Mouse (Mus musculus): ENCODE measurements around the gene Plch2. TPM values are rescaled to one million over a fixed set of nuclear protein-coding genes. Genes with fewer than 3 reads are reported as not detected.
"Not testable (repeated sequence)": the region's sequence is repeated elsewhere in the genome, so short reads cannot be mapped to it uniquely, and the experiment has no call there.

Plch2 gene
- polyA plus RNA-seq, 1 experiment from 2014 or later = 13.3 TPM

GRCm38 (mm10) chr4:155078808-155079207, 22.2 kb upstream of the Plch2 start:
- H3K4me3 ChIP-seq (ENCODE audit: low read depth, low read length); DNase-seq (ENCODE audit: low spot score); H3K27me3 ChIP-seq (replicated peaks; ENCODE audit: control insufficient read depth, insufficient read depth, low read length); H3K27ac ChIP-seq (ENCODE audit: low read depth); H3K4me1 ChIP-seq (replicated peaks; ENCODE audit: control insufficient read depth, insufficient read depth, low read length); ATAC-seq (replicated peaks; ENCODE audit: low FRiP score, low TSS enrichment, low read depth); H3K4me2 ChIP-seq (ENCODE audit: low read length); H3K9ac ChIP-seq (ENCODE audit: low read length); H3K9me3 ChIP-seq (ENCODE audit: control insufficient read depth, low read length): not testable (repeated sequence)
- 91% methylated on average over 10 of the region's 10 CpGs for WGBS
- H3K36me3 ChIP-seq (ENCODE audit: control insufficient read depth, insufficient read depth, low read length) = peaks cover 95% of the 10 kb centered on the region

- ATAC-seq (replicated peaks; ENCODE audit: low FRiP score, low TSS enrichment, low read depth) (no peak), DNase-seq (ENCODE audit: low spot score) (no peak)
- Histone ChIP-seq H3K4me1 (replicated peaks; ENCODE audit: control insufficient read depth, insufficient read depth, low read length) (no peaks in the 10 kb centered on the region), H3K4me3 (ENCODE audit: low read depth, low read length) (no peak overlapping the region), H3K27ac (ENCODE audit: low read depth) (no peak overlapping the region), H3K9ac (ENCODE audit: low read length) (no peak overlapping the region), H3K27me3 (replicated peaks; ENCODE audit: control insufficient read depth, insufficient read depth, low read length) (no peaks in the 10 kb centered on the region), H3K9me3 (ENCODE audit: control insufficient read depth, low read length) (no peaks in the 10 kb centered on the region), H3K36me3 (ENCODE audit: control insufficient read depth, insufficient read depth, low read length) (peaks cover 98% of the 10 kb centered on the region), H3K4me2 (ENCODE audit: low read length) (no peak overlapping the region)
- 48% methylated on average over 9 of the region's 9 CpGs for WGBS
These were observed 20.1 kb upstream of the Plch2 start for GRCm38 (mm10) chr4:155076677-155077076.

- Histone ChIP-seq H3K4me1 (replicated peaks; ENCODE audit: control insufficient read depth, insufficient read depth, low read length) (no peaks in the 10 kb centered on the region), H3K36me3 (ENCODE audit: control insufficient read depth, insufficient read depth, low read length) (peaks cover 100% of the 10 kb centered on the region), H3K9ac (ENCODE audit: low read length) (no peak overlapping the region), H3K4me2 (ENCODE audit: low read length) (no peak overlapping the region), H3K4me3 (ENCODE audit: low read depth, low read length) (no peak overlapping the region), H3K27ac (ENCODE audit: low read depth) (no peak overlapping the region), H3K9me3 (ENCODE audit: control insufficient read depth, low read length) (no peaks in the 10 kb centered on the region), H3K27me3 (replicated peaks; ENCODE audit: control insufficient read depth, insufficient read depth, low read length) (no peaks in the 10 kb centered on the region)
- 93% methylated on average over 2 of the region's 2 CpGs for WGBS
- no peak for ATAC-seq (replicated peaks; ENCODE audit: low FRiP score, low TSS enrichment, low read depth)
- no peak for DNase-seq (ENCODE audit: low spot score)
These were observed 19.2 kb upstream of the Plch2 start for GRCm38 (mm10) chr4:155075813-155076212.

- H3K9ac ChIP-seq (ENCODE audit: low read length) = no peak overlapping the region
- ATAC-seq (replicated peaks; ENCODE audit: low FRiP score, low TSS enrichment, low read depth) (no peak), DNase-seq (ENCODE audit: low spot score) (no peak)
- H3K27me3 ChIP-seq (replicated peaks; ENCODE audit: control insufficient read depth, insufficient read depth, low read length) = no peaks in the 10 kb centered on the region
- no peak overlapping the region for H3K4me2 ChIP-seq (ENCODE audit: low read length)
- no peak overlapping the region for H3K27ac ChIP-seq (ENCODE audit: low read depth)
- H3K4me3 ChIP-seq (ENCODE audit: low read depth, low read length) = no peak overlapping the region
- no peaks in the 10 kb centered on the region for H3K9me3 ChIP-seq (ENCODE audit: control insufficient read depth, low read length)
- no peaks in the 10 kb centered on the region for H3K4me1 ChIP-seq (replicated peaks; ENCODE audit: control insufficient read depth, insufficient read depth, low read length)
- 84% methylated on average over 9 of the region's 9 CpGs for WGBS
- peaks cover 100% of the 10 kb centered on the region for H3K36me3 ChIP-seq (ENCODE audit: control insufficient read depth, insufficient read depth, low read length)
These were observed 18.6 kb upstream of the Plch2 start for GRCm38 (mm10) chr4:155075137-155075536.

GRCm38 (mm10) chr4:155074418-155074817, 17.8 kb upstream of the Plch2 start:
- no peak overlapping the region for H3K4me3 ChIP-seq (ENCODE audit: low read depth, low read length)
- H3K4me2 ChIP-seq (ENCODE audit: low read length) = no peak overlapping the region
- no peaks in the 10 kb centered on the region for H3K4me1 ChIP-seq (replicated peaks; ENCODE audit: control insufficient read depth, insufficient read depth, low read length)
- H3K27me3 ChIP-seq (replicated peaks; ENCODE audit: control insufficient read depth, insufficient read depth, low read length) = no peaks in the 10 kb centered on the region
- ATAC-seq (replicated peaks; ENCODE audit: low FRiP score, low TSS enrichment, low read depth) (no peak), DNase-seq (ENCODE audit: low spot score) (no peak)
- H3K9ac ChIP-seq (ENCODE audit: low read length) = no peak overlapping the region
- WGBS = 83% methylated on average over 9 of the region's 9 CpGs
- H3K36me3 ChIP-seq (ENCODE audit: control insufficient read depth, insufficient read depth, low read length) = peaks cover 100% of the 10 kb centered on the region
- no peaks in the 10 kb centered on the region for H3K9me3 ChIP-seq (ENCODE audit: control insufficient read depth, low read length)
- H3K27ac ChIP-seq (ENCODE audit: low read depth) = no peak overlapping the region

- H3K4me1 ChIP-seq (replicated peaks; ENCODE audit: control insufficient read depth, insufficient read depth, low read length) = peaks cover 11% of the 10 kb centered on the region
- no peaks in the 10 kb centered on the region for H3K9me3 ChIP-seq (ENCODE audit: control insufficient read depth, low read length)
- no peak overlapping the region for H3K9ac ChIP-seq (ENCODE audit: low read length)
- no peak overlapping the region for H3K4me3 ChIP-seq (ENCODE audit: low read depth, low read length)
- no peak for ATAC-seq (replicated peaks; ENCODE audit: low FRiP score, low TSS enrichment, low read depth)
- no peak for DNase-seq (ENCODE audit: low spot score)
- H3K27me3 ChIP-seq (replicated peaks; ENCODE audit: control insufficient read depth, insufficient read depth, low read length) = no peaks in the 10 kb centered on the region
- WGBS = 88% methylated on average over 5 of the region's 5 CpGs
- H3K4me2 ChIP-seq (ENCODE audit: low read length) = no peak overlapping the region
- H3K36me3 ChIP-seq (ENCODE audit: control insufficient read depth, insufficient read depth, low read length) = peaks cover 78% of the 10 kb centered on the region
- H3K27ac ChIP-seq (ENCODE audit: low read depth) = no peak overlapping the region
These were observed 14.3 kb upstream of the Plch2 start for GRCm38 (mm10) chr4:155070921-155071320.

GRCm38 (mm10) chr4:155070199-155070598, 13.6 kb upstream of the Plch2 start:
- WGBS = 95% methylated on average over 13 of the region's 13 CpGs
- Histone ChIP-seq H3K9ac (ENCODE audit: low read length) (no peak overlapping the region), H3K4me1 (replicated peaks; ENCODE audit: control insufficient read depth, insufficient read depth, low read length) (peaks cover 11% of the 10 kb centered on the region), H3K4me2 (ENCODE audit: low read length) (no peak overlapping the region), H3K9me3 (ENCODE audit: control insufficient read depth, low read length) (no peaks in the 10 kb centered on the region), H3K4me3 (ENCODE audit: low read depth, low read length) (no peak overlapping the region), H3K27me3 (replicated peaks; ENCODE audit: control insufficient read depth, insufficient read depth, low read length) (no peaks in the 10 kb centered on the region), H3K36me3 (ENCODE audit: control insufficient read depth, insufficient read depth, low read length) (peaks cover 70% of the 10 kb centered on the region), H3K27ac (ENCODE audit: low read depth) (no peak overlapping the region)
- no peak for DNase-seq (ENCODE audit: low spot score)
- ATAC-seq (replicated peaks; ENCODE audit: low FRiP score, low TSS enrichment, low read depth) = no peak

- ATAC-seq (replicated peaks; ENCODE audit: low FRiP score, low TSS enrichment, low read depth) (no peak), DNase-seq (ENCODE audit: low spot score) (no peak)
- no peaks in the 10 kb centered on the region for H3K27me3 ChIP-seq (replicated peaks; ENCODE audit: control insufficient read depth, insufficient read depth, low read length)
- H3K9me3 ChIP-seq (ENCODE audit: control insufficient read depth, low read length) = no peaks in the 10 kb centered on the region
- H3K27ac ChIP-seq (ENCODE audit: low read depth) = no peak overlapping the region
- no peak overlapping the region for H3K4me3 ChIP-seq (ENCODE audit: low read depth, low read length)
- H3K4me1 ChIP-seq (replicated peaks; ENCODE audit: control insufficient read depth, insufficient read depth, low read length) = peaks cover 11% of the 10 kb centered on the region
- no peak overlapping the region for H3K4me2 ChIP-seq (ENCODE audit: low read length)
- H3K9ac ChIP-seq (ENCODE audit: low read length) = 0 out of 2 replicates have a peak overlapping the region, but pooled peaks have one; percentile 6
- H3K36me3 ChIP-seq (ENCODE audit: control insufficient read depth, insufficient read depth, low read length) = peaks cover 60% of the 10 kb centered on the region
- 91% methylated on average over 6 of the region's 6 CpGs for WGBS
These were observed 12.6 kb upstream of the Plch2 start for GRCm38 (mm10) chr4:155069191-155069590.

GRCm38 (mm10) chr4:155068357-155068972, 11.9 kb upstream of the Plch2 start:
- H3K9ac ChIP-seq (ENCODE audit: low read length) = no peak overlapping the region
- peaks cover 11% of the 10 kb centered on the region for H3K4me1 ChIP-seq (replicated peaks; ENCODE audit: control insufficient read depth, insufficient read depth, low read length)
- DNase-seq (ENCODE audit: low spot score) (no peak), ATAC-seq (replicated peaks; ENCODE audit: low FRiP score, low TSS enrichment, low read depth) (no peak)
- 0 out of 2 replicates have a peak overlapping the region, but pooled peaks have one; percentile 58 for H3K4me3 ChIP-seq (ENCODE audit: low read depth, low read length)
- 90% methylated on average over 20 of the region's 20 CpGs for WGBS
- H3K36me3 ChIP-seq (ENCODE audit: control insufficient read depth, insufficient read depth, low read length) = peaks cover 53% of the 10 kb centered on the region
- peak overlapping the region; percentile 94 for H3K4me2 ChIP-seq (ENCODE audit: low read length)
- H3K27ac ChIP-seq (ENCODE audit: low read depth) = no peak overlapping the region
- H3K9me3 ChIP-seq (ENCODE audit: control insufficient read depth, low read length) = no peaks in the 10 kb centered on the region
- H3K27me3 ChIP-seq (replicated peaks; ENCODE audit: control insufficient read depth, insufficient read depth, low read length) = no peaks in the 10 kb centered on the region

Measured in intestine, embryonic 14.5 days (tissue).